Mouse (Mus musculus) layer of hippocampus, adult 9-10 months (tissue): ENCODE data around the gene Fbxw7.
"Not testable (repeated sequence)": the region's sequence is repeated elsewhere in the genome, so short reads cannot be mapped to it uniquely, and the experiment has no call there.

Experiments
- DNase-seq: peaks from one replicate; pipeline ENCODE4 v3.0.0; 2022; ENCODE audit warnings: low spot score

Fbxw7 gene

DNA sequence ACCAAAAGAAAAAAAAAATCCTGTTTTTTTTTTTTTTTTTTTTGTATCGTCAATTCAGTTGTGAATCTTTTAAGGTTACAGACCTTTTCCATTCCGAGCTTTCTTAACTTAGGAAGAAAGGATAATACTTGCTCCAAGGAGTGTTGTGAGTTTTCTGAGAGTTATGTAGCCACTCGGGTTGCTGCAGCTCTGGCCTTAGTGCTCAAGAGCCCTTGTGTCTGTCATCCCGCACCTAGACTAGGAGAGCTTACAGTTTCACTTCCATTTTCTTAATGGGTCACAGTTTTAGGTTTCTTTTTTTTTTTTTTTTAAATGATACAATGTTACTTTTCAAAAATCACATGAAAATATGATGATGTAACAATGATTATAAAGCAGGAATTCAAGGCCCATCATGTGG, 12.5 kb downstream of the Fbxw7 start:
- no peak for DNase-seq

GRCm38 (mm10) chr3:84829366-84829765, 14.3 kb downstream of the Fbxw7 start:
- DNase-seq, result no peak

GRCm38 (mm10) chr3:84836029-84836428, 21.0 kb downstream of the Fbxw7 start:
- DNase-seq, result no peak

DNA sequence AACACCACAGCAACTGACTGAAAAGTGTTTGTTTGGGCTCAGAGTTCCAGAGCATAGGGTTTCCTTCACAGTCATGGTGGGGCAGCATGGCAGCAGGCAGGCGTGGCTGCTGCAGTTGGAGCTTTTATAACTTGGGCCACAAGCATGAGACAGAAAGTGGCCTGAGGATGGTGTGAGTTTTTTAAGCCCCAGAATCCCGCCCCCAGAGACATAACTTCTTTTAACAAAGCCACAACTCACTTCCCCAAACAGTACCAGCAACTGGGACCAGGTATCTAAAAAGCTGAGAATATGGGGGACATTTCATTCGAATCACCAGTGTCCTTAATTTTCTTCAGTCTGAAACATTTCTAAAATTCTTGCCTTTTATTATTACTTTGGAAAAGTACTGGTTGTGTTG, 22.9 kb downstream of the Fbxw7 start:
- no peak for DNase-seq

GRCm38 (mm10) chr3:84839499-84839898, 24.4 kb downstream of the Fbxw7 start:
- no peak for DNase-seq

- no peak for DNase-seq
These were observed 26.2 kb downstream of the Fbxw7 start for GRCm38 (mm10) chr3:84841271-84841670.

DNA sequence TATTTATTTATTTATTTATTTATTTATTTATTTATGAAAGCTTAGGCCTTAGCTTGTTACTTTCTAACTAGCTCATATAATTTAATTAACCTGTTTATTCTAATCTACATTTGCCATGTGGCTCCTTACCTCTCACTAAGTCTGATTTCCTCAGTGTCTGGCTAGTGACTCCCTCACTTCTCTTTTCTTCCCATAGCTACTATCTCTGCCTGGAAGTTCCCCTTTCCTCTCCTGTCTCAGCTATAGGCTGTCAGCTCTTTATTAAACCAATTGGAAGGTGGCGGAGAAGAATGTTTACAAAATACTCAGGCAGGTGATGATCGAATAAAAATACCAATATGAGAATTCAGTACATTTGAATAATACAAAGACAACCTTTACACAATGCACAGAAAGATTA, 27.7 kb downstream of the Fbxw7 start:
- DNase-seq, result no peak

- peak; percentile 83 for DNase-seq
These were observed 28.5 kb downstream of the Fbxw7 start for GRCm38 (mm10) chr3:84843594-84843993.

DNA sequence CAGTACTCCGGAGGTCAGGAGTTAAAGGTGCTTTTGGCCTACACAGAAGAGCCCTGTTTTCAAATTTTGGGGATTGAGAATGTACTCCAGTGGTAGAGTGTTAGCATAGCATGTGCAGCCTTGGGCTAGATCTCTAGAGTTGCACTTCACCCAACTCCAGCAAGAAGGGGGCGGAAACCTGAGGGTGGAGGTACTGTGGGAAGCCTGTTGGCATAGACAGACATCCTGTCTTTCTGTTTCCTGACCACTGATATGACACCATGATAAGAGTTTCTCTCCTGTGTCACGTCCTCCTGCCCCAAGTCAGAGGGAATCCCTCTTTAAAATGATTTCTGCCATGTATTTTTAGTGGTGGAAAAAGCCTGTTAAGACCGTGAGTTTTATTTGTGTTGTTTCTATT, 33.7 kb downstream of the Fbxw7 start:
- no peak for DNase-seq

DNA sequence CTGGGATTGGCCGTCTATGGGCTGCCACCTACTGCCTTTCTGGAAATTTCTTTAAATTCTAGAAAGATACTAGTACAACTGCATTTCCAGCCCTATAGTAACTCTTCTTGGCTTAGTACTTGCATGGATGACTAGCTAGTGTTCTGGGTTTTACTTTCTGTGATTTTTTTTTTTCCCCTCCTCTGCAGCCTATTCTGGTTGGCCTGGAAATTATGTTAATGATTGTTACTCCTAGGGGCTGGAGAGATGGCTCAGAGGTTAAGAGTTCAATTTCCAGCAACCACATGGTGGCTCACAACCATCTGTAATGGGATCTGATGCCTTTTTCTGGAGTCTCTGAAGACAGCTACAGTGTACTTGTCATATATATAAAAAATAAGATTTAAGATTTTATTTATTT, 35.4 kb downstream of the Fbxw7 start:
- no peak for DNase-seq

- no peak for DNase-seq
These were observed 36.7 kb downstream of the Fbxw7 start for GRCm38 (mm10) chr3:84851801-84852200.

- no peak for DNase-seq
These were observed 37.8 kb downstream of the Fbxw7 start for GRCm38 (mm10) chr3:84852877-84853276.

GRCm38 (mm10) chr3:84854440-84854839, 39.4 kb downstream of the Fbxw7 start:
- DNase-seq, result no peak

- no peak for DNase-seq
These were observed 45.6 kb downstream of the Fbxw7 start for GRCm38 (mm10) chr3:84860669-84861068.

DNA sequence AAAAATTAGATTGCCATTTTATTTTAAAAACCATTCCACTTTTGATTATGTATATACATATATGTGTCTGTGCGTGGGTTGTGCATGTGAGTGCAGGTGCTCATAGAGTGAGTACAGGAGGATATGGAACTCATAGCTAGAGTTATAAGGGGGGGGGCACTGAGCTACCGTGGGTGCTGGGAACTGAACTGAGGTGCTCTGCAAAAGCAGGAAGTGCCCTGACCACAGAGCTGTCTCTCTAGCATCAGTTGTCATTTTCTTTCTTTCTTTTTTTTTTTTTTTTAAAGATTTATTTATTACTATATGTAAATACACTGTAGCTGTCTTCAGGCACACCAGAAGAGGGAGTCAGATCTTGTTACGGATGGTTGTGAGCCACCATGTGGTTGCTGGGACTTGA, 46.7 kb downstream of the Fbxw7 start:
- not testable (repeated sequence) for DNase-seq

DNA sequence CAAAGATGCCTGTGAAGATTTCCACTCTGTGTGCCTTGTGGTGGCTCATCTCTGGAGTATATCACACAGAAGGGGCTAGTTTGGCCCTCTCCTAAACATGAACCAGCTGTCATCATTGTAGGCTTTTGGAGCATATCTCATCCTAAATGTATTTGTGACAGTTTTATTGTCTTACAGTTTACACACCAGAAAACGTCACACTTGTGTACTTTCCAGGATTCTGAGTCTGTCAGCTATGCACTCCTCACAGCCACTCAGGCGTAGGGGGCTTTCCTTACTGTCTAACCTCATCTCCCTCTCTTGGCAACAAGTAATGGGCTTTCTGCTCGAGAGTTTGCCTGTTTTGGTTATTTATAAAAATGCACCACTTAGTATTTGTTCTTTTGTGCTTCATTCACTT, 50.6 kb downstream of the Fbxw7 start:
- no peak for DNase-seq

GRCm38 (mm10) chr3:84866866-84867265, 51.8 kb downstream of the Fbxw7 start:
- no peak for DNase-seq

GRCm38 (mm10) chr3:84867434-84867975, 52.4 kb downstream of the Fbxw7 start:
- no peak for DNase-seq

DNA sequence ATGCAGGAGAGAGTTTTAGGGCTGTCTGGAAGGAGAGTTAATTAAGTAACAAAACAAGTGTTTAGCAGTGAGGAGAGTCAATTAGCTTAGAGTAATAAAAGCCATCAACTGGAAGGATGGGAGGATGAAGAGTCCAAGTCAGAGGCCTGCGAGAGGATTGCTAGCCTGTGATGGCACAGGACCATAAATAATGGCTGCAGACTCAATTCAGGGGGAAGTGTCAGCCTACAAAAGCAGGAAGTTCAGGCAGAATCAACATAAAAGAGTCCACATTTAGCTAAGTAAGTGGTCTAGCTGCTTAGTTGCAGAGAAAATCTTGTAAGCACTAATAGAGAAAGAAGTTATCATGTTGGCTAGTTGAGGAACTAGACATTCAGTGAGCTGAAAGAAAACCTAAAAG, 52.9 kb downstream of the Fbxw7 start:
- DNase-seq, result no peak

GRCm38 (mm10) chr3:84870126-84870525, 55.1 kb downstream of the Fbxw7 start:
- DNase-seq, result no peak

- no peak for DNase-seq
These were observed 60.2 kb downstream of the Fbxw7 start for GRCm38 (mm10) chr3:84875306-84875705.

GRCm38 (mm10) chr3:84876211-84876610, 61.1 kb downstream of the Fbxw7 start:
- no peak for DNase-seq

DNA sequence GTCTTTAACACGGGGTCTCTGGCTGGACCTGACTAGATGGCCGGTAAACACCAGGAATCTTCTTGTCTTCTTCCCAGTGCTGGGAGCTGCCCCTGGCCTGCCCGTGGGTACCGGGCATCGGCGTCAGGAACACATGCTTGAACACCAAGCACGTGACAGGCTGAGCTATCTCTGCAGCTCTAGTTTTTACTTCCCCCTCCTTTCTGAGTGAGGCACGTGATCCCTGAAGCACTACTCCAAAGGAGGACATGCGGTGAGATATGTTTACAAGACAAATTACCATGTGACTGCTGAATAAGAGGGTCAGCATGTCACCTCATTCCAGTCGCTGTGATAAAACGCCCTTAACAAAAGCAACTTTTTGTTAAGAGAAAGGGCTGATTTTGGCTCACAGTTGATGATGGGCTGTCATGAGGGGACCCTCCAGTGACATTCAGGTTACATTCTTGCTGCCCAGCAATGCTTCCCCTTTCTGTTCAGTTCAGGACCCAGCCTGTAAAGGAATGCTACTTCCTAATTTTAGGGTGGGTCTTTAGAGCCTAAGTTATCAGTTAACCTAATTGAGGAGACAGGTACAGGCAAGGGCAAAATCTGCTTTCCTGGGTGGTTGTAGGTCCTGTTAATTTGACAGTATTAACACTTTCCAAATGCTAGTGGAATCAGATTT, 68.9 kb downstream of the Fbxw7 start:
- no peak for DNase-seq

DNA sequence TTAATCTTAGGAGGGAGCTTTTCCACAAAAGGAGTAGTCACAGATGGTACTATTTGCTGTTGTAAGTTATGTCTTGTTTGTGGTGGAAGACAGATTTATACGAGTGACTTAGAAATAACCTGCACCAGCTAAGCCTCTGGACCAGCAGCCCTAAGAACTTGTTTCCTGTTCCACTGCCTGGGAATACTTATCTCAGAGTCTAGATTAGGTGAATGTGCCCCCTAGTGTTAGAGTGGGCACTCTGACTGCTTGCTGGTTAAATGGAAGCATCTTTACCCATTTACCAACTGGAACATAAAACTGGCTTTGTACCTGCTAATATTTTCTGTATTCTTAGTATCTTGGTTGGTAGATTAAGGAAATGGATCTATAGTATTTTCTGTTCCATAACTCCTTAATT, 74.6 kb downstream of the Fbxw7 start:
- DNase-seq, result no peak
